Mouse (Mus musculus) C3H10T1/2 (cell line): ENCODE measurements around the gene Cry1. TPM values are rescaled to one million over a fixed set of nuclear protein-coding genes. Genes with fewer than 3 reads are reported as not detected.

Experiments
- polyA plus RNA-seq, 2 experiments: library from polyadenylated mRNA; unstranded; fragments of >200 nt; fragmentation: generic; extraction: Trizol; gene quantifications; one replicate each; pipeline ENCODE4 v1.2.1; 2012; ENCODE audit warnings: missing spikeins in 2 of 2

Cry1 gene
- 1 to 10 TPM in 1 of 2 experiments, under 1 TPM in 1; 0.98 to 5.5 TPM for polyA plus RNA-seq

DNA sequence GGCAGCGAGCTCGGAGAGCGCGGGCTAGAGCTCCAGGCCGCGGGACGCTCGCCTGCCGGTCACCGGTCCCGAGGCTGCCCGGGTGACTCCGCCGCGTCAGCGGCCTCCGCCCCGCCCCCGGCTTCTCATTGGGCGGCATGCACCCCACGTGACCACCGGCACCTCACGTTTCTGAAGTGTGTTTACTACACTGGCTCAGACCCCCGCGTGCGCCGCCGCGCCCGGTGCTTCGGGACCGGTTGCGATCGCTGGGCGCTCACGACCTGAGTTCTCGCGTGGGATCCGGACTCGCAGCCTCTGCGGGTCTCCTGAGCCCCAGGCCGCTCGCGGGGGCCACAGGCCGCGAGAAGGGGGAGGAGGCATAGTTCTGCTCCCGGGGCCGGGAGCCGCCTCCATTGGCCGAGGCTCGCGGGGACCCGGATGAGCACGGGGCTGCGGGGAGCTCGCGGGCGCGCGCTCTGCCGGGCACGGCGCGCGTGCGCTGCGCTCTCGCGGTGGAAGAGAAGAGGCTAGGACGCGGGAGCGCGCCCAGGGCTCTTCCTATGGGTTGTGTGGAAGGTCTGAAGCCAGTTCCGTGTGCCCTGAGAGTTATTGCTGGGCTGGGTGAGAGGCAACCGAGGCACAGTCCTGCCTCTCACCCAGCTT is at the start of gene Cry1:
Gene Cry1 (minus strand): TSS at position 101 of the 645 bp plus-strand sequence.

DNA sequence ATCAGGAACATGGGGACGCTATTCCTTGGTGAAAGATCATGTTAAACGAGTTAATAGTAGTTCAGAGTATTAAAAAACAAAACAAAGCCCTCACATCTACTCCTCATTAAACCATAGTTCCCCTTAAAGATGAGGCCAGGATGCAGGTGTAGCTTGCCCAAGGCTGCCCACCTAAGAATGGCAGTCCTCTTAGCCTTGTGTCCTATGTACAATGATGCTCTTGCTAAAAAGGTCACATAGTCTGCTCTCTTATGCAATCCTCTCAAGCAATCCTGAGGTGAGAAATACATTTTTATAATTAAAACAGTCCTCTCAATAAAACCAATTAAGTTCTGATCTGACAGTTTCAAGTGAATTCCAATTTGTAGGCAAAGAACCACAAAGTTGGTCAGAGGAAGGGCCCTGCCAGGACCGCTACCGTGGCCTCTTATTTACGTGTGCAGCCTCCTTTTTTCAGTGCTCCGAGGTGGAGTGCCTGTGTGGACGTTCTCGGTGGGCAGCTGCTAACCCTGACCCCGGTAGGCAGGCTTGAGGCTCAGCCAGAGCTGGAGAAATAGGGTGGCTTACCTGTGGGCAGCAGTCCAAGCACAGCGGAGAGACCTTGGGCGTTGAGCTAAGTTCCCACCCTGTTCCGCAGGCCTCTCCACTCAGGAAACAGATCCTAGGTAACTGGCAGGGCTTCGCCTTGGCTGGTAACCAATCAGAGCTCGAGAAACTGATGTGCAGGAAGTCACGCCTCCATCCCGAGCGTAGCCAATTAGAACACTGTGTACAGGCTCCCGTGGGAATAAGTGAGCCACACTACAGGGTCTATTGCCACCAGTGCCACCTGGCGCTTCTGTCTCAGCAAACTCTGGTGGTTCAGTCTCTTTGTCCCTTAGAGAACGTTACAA is 57.2 kb downstream of the Cry1 start, which contains the start of gene Mterf2:
Gene Mterf2 (minus strand): TSS at position 633 of the 893 bp plus-strand sequence.

DNA sequence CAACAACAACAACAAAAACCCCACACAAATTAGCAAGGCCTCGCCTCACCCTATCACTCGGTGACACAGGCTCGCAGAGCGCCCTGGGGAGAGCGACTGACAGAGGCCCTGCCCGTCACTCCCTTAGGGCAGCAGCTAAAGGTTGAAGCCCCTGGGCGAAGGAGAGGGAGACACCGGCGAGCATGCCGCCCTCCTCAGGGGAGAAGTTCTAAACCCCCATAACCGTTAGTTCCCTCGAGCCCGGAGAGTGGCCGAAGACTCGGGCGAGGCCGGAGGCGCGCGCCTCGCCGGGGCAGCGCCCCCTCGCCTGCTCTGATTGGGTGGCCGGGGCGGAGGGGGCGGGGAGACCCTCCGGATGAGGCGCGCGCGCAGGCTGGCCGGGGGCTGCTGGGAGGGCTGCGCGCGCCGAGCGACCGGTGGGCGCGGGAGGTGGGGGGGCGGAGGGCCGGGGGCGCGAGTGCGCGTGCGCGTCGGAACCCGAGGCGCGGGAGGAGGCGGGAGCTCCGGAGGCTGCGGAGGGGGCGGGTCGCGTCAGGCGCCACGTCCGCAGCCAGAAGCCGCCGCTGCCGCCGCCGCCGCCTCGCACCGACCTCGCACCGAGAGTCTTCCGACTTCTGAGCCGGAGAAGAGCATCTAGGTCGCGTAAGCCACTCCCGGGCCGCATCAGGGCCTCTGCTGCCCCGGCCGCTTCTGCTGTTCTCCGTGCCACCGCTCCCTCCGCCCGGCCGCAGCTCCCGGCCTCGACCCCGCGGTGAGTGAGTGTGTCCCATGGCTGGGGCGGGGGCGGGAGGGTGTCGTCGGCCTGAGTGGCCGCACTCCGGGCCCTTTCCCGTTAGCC is 82.4 kb downstream of the Cry1 start, which contains the start of the genes Fhl4 and Tmem263:
Gene Fhl4 (minus strand): TSS at position 249 of the 838 bp plus-strand sequence.
Gene Tmem263 (plus strand): TSS at position 381 of the 838 bp plus-strand sequence.

Other genes starting within 250 kb of the Cry1 start
- under 1 TPM; 0.04 to 0.72 TPM for gene Fhl4, start 82.6 kb downstream of the Cry1 start, polyA plus RNA-seq
- 10 to 100 TPM in 1 of 2 experiments, 1 to 10 TPM in 1; 1.2 to 10.3 TPM for gene Tmem263, start 82.4 kb downstream of the Cry1 start, polyA plus RNA-seq
- 1 to 10 TPM in 1 of 2 experiments, under 1 TPM in 1; 0.07 to 3.6 TPM for gene Mterf2, start 57.0 kb downstream of the Cry1 start, polyA plus RNA-seq
- 1 to 10 TPM; 4.4 to 6.3 TPM for gene Btbd11, start 201.8 kb upstream of the Cry1 start, polyA plus RNA-seq